Mouse (Mus musculus) C2C12 (cell line): ENCODE data around the gene Car2.

Experiments used
- CEBPB ChIP-seq: IDR thresholded peaks from one replicate; pipeline ENCODE4 v1.6.1; 2011; ENCODE audit warnings: low read depth, mild to moderate bottlenecking, control low read depth, moderate library complexity
- CTCF ChIP-seq: IDR thresholded peaks from one replicate; pipeline ENCODE4 v1.5.1; 2011; ENCODE audit not compliant: control insufficient read depth, insufficient read depth, insufficient read length
- FOSL1 ChIP-seq: IDR thresholded peaks from one replicate; pipeline ENCODE4 v1.8.0; 2011; ENCODE audit warnings: mild to moderate bottlenecking, low read length; ENCODE audit not compliant: poor library complexity, insufficient read depth, severe bottlenecking
- MAX ChIP-seq: IDR thresholded peaks from one replicate; pipeline ENCODE4 v1.6.1; 2011; ENCODE audit warnings: mild to moderate bottlenecking, control low read depth
- MYOD1 ChIP-seq: IDR thresholded peaks from one replicate; pipeline ENCODE4 v1.6.1; 2011; ENCODE audit warnings: low read depth; ENCODE audit not compliant: control insufficient read depth, insufficient read length
- MYOG ChIP-seq: IDR thresholded peaks from one replicate; pipeline ENCODE4 v1.6.1; 2011; ENCODE audit not compliant: control insufficient read depth, insufficient read length; ENCODE audit errors: extremely low read depth
- USF1 ChIP-seq: IDR thresholded peaks from one replicate; pipeline ENCODE4 v1.6.1; 2011; ENCODE audit warnings: low read depth, mild to moderate bottlenecking, control low read depth, moderate library complexity

- no peak for TF ChIP-seq CTCF
- no peak for TF ChIP-seq MAX
- TF ChIP-seq USF1, result no peak
- no peak for TF ChIP-seq FOSL1
- TF ChIP-seq MYOG, result no peak
- TF ChIP-seq CEBPB, result no peak
- no peak for TF ChIP-seq MYOD1
These were observed 59.6 kb downstream of the Car2 start for GRCm38 (mm10) chr3:14945627-14946026.
